Mouse (Mus musculus): ENCODE measurements at regions not wholly inside any gene's neighbourhood (a gene's known extent, or its start where the extent isn't known, plus 50 kb on each side); places are given as distances from the start of the nearest gene placed in this dataset.

DNA sequence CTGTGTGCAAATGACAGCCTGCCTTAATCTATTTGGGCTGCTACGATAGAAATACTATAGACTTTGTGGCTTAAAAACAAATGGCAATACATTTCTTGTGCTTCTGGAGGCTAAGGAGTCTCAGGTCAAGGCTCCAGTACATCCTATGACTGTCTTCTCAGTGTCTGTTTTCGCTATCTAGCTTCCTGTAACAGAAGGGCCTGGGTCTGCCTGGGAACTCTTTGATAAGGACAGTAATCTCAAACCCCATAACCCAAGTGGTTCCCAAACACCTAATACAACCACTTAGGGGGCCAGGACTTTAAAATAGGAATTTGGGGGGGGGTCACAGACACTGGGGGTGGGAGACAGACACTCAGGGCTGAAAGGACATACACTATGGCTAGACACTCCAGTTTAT is 81.7 kb upstream of the Pja1 start:
- H3K4me3 ChIP-seq (ENCODE audit: insufficient read depth, poor library complexity, severe bottlenecking): no peak overlapping the region
- no peak for TF ChIP-seq CTCF (IDR thresholded peaks at IDR 0.05; ENCODE audit: control insufficient read depth, insufficient read depth, insufficient read length)
- TF ChIP-seq MYOG (IDR thresholded peaks at IDR 0.05; ENCODE audit: control insufficient read depth, extremely low read depth, insufficient read length): no peak
- TF ChIP-seq MYOD1 (IDR thresholded peaks at IDR 0.05; ENCODE audit: control insufficient read depth, insufficient read length, low read depth): no peak
- TF ChIP-seq MAX (IDR thresholded peaks at IDR 0.05): no peak
- no peak for TF ChIP-seq CEBPB (IDR thresholded peaks at IDR 0.05; ENCODE audit: low read depth)
- TF ChIP-seq USF1 (IDR thresholded peaks at IDR 0.05; ENCODE audit: low read depth): no peak
- TF ChIP-seq FOSL1 (IDR thresholded peaks at IDR 0.05; ENCODE audit: insufficient read depth, low read length, poor library complexity, severe bottlenecking): no peak
- no peaks in the 10 kb centered on the region for H3K27me3 ChIP-seq (ENCODE audit: control insufficient read depth, insufficient read depth, insufficient read length)

DNA sequence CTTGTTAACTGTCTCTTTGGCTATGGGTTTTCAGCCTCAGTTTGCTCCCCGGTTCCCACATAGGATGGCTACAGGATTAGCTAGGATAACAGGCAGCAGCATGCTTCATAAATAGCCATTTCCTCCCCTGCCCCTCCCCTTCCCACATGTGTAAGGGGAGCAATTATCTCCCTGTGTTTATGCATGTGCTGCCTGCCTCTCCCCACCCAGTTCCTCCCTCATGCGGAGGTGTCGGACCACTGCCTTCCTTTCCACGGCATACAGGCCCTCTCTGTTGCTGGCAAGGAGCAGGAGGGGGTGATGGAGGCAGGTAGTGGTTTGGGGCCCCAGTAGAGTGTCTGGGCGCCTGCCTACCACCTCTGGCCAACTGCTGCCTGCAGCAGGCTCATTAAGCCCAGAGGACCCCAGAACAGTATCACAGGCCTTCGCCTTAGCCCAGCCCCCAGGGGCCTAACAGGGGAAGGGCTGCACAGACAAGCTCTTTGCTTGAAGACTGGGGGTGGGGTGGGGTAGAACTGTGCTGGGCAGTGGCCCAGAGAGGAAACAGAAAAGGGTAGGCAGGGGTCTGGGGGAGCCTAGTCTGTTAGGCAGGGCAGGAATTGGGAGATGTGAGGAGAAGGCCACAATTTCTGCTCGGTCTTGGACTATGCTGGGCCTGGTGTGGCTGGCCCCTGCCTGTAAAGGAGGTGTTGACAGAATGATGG is 79.1 kb upstream of the Pja1 start:
- H3ac ChIP-seq (ENCODE audit: control insufficient read depth, insufficient read length, low read depth): no peak overlapping the region
- TF ChIP-seq MAX (IDR thresholded peaks at IDR 0.05): no peak
- no peak for TF ChIP-seq MYOD1 (IDR thresholded peaks at IDR 0.05; ENCODE audit: control insufficient read depth, insufficient read length, low read depth)
- no peak for TF ChIP-seq CEBPB (IDR thresholded peaks at IDR 0.05; ENCODE audit: low read depth)
- TF ChIP-seq MYOG (IDR thresholded peaks at IDR 0.05; ENCODE audit: control insufficient read depth, extremely low read depth, insufficient read length): no peak
- no peak for TF ChIP-seq FOSL1 (IDR thresholded peaks at IDR 0.05; ENCODE audit: insufficient read depth, low read length, poor library complexity, severe bottlenecking)
- no peak for TF ChIP-seq USF1 (IDR thresholded peaks at IDR 0.05; ENCODE audit: low read depth)
- TF ChIP-seq CTCF (IDR thresholded peaks at IDR 0.05; ENCODE audit: control insufficient read depth, insufficient read depth, insufficient read length): no peak
- H3K79me3 ChIP-seq (ENCODE audit: low read depth): no peaks in the 10 kb centered on the region
- H3K27me3 ChIP-seq (ENCODE audit: control insufficient read depth, insufficient read depth, insufficient read length): no peaks in the 10 kb centered on the region
- no peaks in the 10 kb centered on the region for H3K36me3 ChIP-seq (ENCODE audit: control insufficient read depth, insufficient read depth)
- H3K4me3 ChIP-seq (ENCODE audit: insufficient read depth, poor library complexity, severe bottlenecking): no peak overlapping the region
- no peaks in the 10 kb centered on the region for H3K79me2 ChIP-seq (ENCODE audit: control insufficient read depth, insufficient read depth)

More for the DNA sequence above, 81.7 kb upstream of the Pja1 start:
- H3K79me3 ChIP-seq (ENCODE audit: low read depth): no peaks in the 10 kb centered on the region
- H3K36me3 ChIP-seq (ENCODE audit: control insufficient read depth, insufficient read depth): no peaks in the 10 kb centered on the region
- no peak overlapping the region for H3ac ChIP-seq (ENCODE audit: control insufficient read depth, insufficient read length, low read depth)
- H3K79me2 ChIP-seq (ENCODE audit: control insufficient read depth, insufficient read depth): no peaks in the 10 kb centered on the region

DNA sequence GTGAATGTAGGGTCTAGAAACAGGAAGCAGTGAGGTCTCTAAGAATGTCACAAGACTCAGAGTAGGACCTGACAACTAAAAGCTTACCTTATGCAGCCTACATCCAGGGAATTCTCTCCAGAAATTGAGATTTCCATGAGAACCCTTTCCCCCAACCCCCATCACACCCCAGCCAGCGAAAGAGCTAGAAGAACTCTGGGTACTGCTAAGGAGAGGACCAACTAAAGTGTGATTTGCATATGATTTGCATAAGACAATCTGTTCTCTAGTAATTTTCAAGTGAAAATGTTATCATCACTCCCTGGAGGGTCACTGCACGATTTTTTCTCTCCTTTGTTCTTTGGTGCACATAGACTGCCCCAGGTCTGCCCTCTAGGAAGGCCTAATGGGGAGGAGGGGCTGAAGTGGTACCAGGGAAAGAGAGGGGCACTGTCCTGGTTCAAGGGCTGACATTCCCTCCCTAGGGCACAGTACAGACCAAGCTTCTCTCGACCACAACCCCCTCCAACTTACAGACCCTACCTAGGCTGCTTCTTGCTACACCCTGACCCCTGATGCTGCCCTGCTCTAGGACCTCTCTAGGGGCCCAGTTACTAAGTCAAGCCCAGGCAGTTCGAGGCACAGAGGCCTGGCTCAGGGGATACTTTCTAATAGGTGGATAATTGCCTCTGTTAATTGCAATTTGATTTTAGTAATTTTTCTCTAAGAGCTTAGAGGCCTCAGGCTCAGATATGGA is 77.4 kb upstream of the Pja1 start:
- no peak overlapping the region for H3K4me3 ChIP-seq (ENCODE audit: insufficient read depth, poor library complexity, severe bottlenecking)
- H3K36me3 ChIP-seq (ENCODE audit: control insufficient read depth, insufficient read depth): no peaks in the 10 kb centered on the region
- H3K79me3 ChIP-seq (ENCODE audit: low read depth): no peaks in the 10 kb centered on the region
- no peaks in the 10 kb centered on the region for H3K79me2 ChIP-seq (ENCODE audit: control insufficient read depth, insufficient read depth)
- no peak overlapping the region for H3ac ChIP-seq (ENCODE audit: control insufficient read depth, insufficient read length, low read depth)
- H3K27me3 ChIP-seq (ENCODE audit: control insufficient read depth, insufficient read depth, insufficient read length): no peaks in the 10 kb centered on the region
- no peak for TF ChIP-seq MAX (IDR thresholded peaks at IDR 0.05)
- no peak for TF ChIP-seq CTCF (IDR thresholded peaks at IDR 0.05; ENCODE audit: control insufficient read depth, insufficient read depth, insufficient read length)
- no peak for TF ChIP-seq MYOG (IDR thresholded peaks at IDR 0.05; ENCODE audit: control insufficient read depth, extremely low read depth, insufficient read length)
- TF ChIP-seq MYOD1 (IDR thresholded peaks at IDR 0.05; ENCODE audit: control insufficient read depth, insufficient read length, low read depth): no peak
- no peak for TF ChIP-seq USF1 (IDR thresholded peaks at IDR 0.05; ENCODE audit: low read depth)
- no peak for TF ChIP-seq FOSL1 (IDR thresholded peaks at IDR 0.05; ENCODE audit: insufficient read depth, low read length, poor library complexity, severe bottlenecking)
- TF ChIP-seq CEBPB (IDR thresholded peaks at IDR 0.05; ENCODE audit: low read depth): no peak

DNA sequence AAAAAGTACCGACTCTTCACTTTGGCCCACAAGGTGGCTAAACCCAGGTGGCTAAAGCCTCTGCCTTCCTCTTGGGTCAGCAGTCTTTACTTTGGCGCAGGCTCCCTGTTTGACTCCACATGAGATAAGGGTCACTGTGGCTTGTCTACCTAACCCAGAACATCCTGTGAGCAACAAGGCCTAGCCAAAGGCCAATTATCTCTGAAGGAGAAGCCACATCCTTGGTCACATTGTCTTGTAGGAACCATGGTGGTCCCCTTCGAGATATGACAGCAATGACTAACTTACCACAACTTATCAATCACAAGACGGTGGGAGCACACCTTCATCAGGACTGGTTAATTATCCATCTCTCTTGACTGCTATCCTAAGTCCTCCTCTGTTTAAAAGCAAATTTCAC is 73.3 kb upstream of the Pja1 start:
- Histone ChIP-seq H3K79me3 (ENCODE audit: low read depth) (no peaks in the 10 kb centered on the region), H3K79me2 (ENCODE audit: control insufficient read depth, insufficient read depth) (no peaks in the 10 kb centered on the region), H3K4me3 (ENCODE audit: insufficient read depth, poor library complexity, severe bottlenecking) (no peak overlapping the region), H3ac (ENCODE audit: control insufficient read depth, insufficient read length, low read depth) (no peak overlapping the region), H3K27me3 (ENCODE audit: control insufficient read depth, insufficient read depth, insufficient read length) (no peaks in the 10 kb centered on the region), H3K36me3 (ENCODE audit: control insufficient read depth, insufficient read depth) (no peaks in the 10 kb centered on the region)
- TF ChIP-seq FOSL1 (IDR thresholded peaks at IDR 0.05; ENCODE audit: insufficient read depth, low read length, poor library complexity, severe bottlenecking) (no peak), MAX (IDR thresholded peaks at IDR 0.05) (no peak), CTCF (IDR thresholded peaks at IDR 0.05; ENCODE audit: control insufficient read depth, insufficient read depth, insufficient read length) (no peak), CEBPB (IDR thresholded peaks at IDR 0.05; ENCODE audit: low read depth) (no peak), MYOG (IDR thresholded peaks at IDR 0.05; ENCODE audit: control insufficient read depth, extremely low read depth, insufficient read length) (no peak), USF1 (IDR thresholded peaks at IDR 0.05; ENCODE audit: low read depth) (no peak)

DNA sequence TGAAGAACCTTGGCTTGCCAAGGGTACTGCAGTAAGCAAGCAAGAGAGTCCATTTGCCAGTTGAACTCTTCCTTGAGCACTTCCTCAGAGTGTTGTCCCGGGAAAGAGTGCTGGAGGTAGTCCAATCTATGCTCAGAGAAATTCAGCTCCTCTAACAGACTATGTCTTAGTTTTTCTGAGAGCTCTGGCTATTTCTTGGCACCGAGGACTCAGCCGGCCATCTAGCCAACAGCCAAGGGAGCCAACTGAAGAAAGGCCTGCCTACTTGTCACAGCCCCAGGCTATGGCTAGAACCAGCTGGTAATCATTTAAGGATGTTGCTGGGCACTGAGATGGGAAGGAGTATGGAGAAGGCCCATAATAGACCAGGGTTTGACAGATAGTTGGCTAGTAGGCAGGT is 70.8 kb upstream of the Pja1 start:
- no peaks in the 10 kb centered on the region for H3K79me2 ChIP-seq (ENCODE audit: control insufficient read depth, insufficient read depth)
- no peak overlapping the region for H3ac ChIP-seq (ENCODE audit: control insufficient read depth, insufficient read length, low read depth)
- H3K36me3 ChIP-seq (ENCODE audit: control insufficient read depth, insufficient read depth): no peaks in the 10 kb centered on the region
- H3K79me3 ChIP-seq (ENCODE audit: low read depth): no peaks in the 10 kb centered on the region
- TF ChIP-seq MYOD1 (IDR thresholded peaks at IDR 0.05; ENCODE audit: control insufficient read depth, insufficient read length, low read depth) (no peak), USF1 (IDR thresholded peaks at IDR 0.05; ENCODE audit: low read depth) (no peak), FOSL1 (IDR thresholded peaks at IDR 0.05; ENCODE audit: insufficient read depth, low read length, poor library complexity, severe bottlenecking) (no peak), MAX (IDR thresholded peaks at IDR 0.05) (no peak), MYOG (IDR thresholded peaks at IDR 0.05; ENCODE audit: control insufficient read depth, extremely low read depth, insufficient read length) (no peak), CTCF (IDR thresholded peaks at IDR 0.05; ENCODE audit: control insufficient read depth, insufficient read depth, insufficient read length) (no peak), CEBPB (IDR thresholded peaks at IDR 0.05; ENCODE audit: low read depth) (no peak)
- no peaks in the 10 kb centered on the region for H3K27me3 ChIP-seq (ENCODE audit: control insufficient read depth, insufficient read depth, insufficient read length)
- H3K4me3 ChIP-seq (ENCODE audit: insufficient read depth, poor library complexity, severe bottlenecking): no peak overlapping the region

All from C2C12 (cell line).